Mouse (Mus musculus): Measurements from ENCODE around the gene Nit2. TPM values are rescaled to one million over a fixed set of nuclear protein-coding genes. Genes with fewer than 3 reads are reported as not detected.

Gene Nit2
- total RNA-seq, 2 experiments from 2014 or later = 39.6 to 40.8 TPM

Other genes starting within 250 kb of the Nit2 start
- not detected for gene Lnp1, start 239.3 kb downstream of the Nit2 start, total RNA-seq (2021)
- not detected for gene Tmem45a2, start 96.0 kb downstream of the Nit2 start, total RNA-seq (2021)
- gene Tomm70a, start 45.6 kb downstream of the Nit2 start, total RNA-seq (2021) = 10 to 100 TPM; 40.4 to 43.9 TPM
- 10 to 100 TPM; 38.6 to 44.3 TPM for gene Tbc1d23, start 64.2 kb upstream of the Nit2 start, total RNA-seq (2021)
- not detected for gene Tmem30c, start 125.5 kb upstream of the Nit2 start, total RNA-seq (2021)
- gene Filip1l, start 185.8 kb upstream of the Nit2 start, total RNA-seq (2021) = 10 to 100 TPM; 55.5 to 76.5 TPM